Mouse (Mus musculus) kidney, adult 9 months (tissue): ENCODE measurements at regions not wholly inside any gene's neighbourhood (a gene's known extent, or its start where the extent isn't known, plus 50 kb on each side); places are given as distances from the start of the nearest gene placed in this dataset.
A peak's percentile ranks its signal among the peaks of the same experiment; 100 is the strongest.
"Not testable (repeated sequence)": the region's sequence is repeated elsewhere in the genome, so short reads cannot be mapped to it uniquely, and the experiment has no call there.

Experiments
- DNase-seq: peaks from one replicate; pipeline ENCODE4 v3.0.0; 2022

DNA sequence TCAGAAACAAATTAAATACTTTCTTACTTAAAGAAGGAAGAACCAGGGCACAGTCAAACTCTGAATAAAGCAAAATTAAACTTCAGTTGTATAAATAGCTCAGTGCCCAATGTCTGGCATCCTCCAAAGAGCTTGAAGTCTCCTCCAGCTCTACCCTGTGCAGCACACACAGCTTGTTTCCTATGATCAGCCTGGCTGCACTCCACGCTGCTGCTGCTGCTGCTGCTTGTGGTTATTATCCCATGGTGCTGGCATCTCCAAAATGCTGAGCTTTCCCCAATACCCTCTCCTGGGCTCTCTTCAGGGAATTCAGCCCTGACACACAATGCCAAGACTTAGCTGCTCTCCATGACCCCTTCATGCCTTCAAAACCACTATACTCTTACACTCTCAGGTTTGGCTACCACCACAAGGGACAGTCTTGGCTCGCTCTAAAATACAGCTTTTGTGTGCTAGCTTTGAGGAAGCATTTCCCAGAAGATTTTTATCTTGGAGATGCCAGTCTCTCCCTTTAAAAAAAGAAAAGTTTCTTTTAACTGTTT lies 121.0 kb downstream of the Rab10 start:
- not testable (repeated sequence) for DNase-seq

GRCm38 (mm10) chr12:3188137-3188536 lies 121.6 kb downstream of the Rab10 start:
- no peak for DNase-seq

- DNase-seq = no peak
Measured at GRCm38 (mm10) chr12:3173325-3173724, 136.4 kb downstream of the Rab10 start.

DNA sequence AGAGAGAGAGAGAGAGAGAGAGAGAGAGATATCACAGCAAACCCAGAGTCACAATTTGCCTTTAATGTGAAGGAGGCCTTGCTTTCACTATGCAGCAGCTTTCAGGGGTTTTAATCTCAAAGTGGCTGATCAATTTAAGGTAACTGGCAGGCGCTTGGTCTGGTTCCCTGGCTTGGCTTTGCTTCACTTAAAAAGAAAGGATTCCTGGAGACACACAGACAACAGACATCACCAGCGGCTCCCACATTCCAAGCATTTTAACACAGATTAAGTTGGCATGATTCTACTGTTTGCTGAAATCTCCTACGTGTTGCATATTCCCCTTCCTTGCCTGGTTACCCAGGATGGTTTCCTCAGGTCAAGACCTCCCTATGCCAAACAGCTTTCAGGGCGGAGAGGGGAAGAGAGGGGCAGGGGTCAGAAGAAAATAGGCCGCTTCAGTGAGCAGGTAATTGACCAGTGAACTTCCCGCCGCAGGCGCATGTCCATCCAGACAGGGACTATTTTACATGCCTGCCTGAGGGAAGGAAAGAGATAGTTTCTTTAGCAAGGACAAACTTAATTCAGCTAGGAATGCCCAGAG lies 140.0 kb downstream of the Rab10 start:
- peak; percentile 1 for DNase-seq

DNA sequence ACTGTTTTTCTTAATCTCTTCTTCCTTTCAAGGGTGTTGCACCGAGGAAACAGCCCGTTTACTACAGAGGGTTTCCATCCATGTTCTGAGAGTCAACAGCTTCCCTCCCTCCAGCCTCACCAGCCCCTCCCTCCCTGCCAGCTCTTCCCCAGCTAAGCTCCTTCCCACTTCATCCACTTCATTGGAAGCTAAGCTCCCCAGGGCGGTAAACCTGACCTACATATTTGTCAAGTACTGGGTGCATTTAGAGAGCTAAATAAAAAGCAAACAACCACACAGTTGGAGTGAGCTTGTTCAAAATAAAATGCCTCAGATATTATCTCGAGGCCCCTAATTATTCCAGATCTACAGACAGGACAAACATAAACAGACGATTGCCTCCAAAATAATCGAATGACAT lies 148.1 kb downstream of the Rab10 start:
- not testable (repeated sequence) for DNase-seq

GRCm38 (mm10) chr12:3158771-3159170 lies 151.0 kb downstream of the Rab10 start:
- DNase-seq = not testable (repeated sequence)

GRCm38 (mm10) chr12:3153705-3154104 lies 156.1 kb downstream of the Rab10 start:
- not testable (repeated sequence) for DNase-seq

DNA sequence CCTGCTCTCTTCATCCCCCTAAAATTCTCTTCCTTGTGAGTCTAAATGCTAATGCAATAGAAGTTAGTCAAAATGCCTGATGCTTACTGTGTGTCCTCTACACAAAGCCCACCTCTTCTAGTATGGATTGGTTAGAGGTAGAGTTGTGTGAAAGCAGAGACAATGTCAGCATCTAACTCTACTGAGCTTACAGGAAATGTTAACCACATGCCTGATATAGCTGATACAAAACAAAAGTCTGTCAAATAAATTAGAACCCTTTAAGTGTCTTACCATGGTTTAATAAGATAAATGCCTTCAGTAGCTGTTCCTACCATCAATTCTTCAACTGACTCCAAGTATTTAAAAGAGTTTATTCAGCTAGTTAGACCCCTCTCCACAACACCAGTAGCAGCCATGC lies 177.2 kb downstream of the Rab10 start:
- DNase-seq = not testable (repeated sequence)

DNA sequence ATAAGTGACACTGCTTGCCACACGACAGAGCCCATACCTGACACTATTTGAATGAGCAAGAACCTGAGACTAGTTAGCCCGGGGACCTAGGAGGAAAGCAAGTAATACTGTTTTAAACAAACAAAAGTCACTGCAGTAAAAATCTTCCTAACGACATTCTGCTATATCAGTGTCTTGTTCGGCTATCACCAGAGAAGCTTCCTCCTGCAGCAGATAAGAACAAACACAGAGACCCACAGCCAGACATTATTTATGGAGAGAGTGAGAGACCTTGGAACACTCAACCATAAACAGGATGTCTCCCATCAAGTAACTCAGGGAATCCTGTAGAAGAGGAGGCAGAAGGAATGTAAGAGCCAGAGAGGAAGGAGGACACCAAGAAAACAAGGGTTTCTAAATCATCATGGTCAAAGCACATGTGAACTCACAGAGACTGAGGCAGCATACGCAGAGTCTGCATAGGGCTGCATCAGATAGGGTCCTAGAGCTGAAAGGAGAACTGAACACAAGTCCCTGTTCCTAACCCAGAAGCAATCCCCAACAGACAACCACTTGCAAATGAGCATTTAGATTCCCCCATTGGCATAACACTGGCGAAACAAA lies 178.5 kb downstream of the Rab10 start:
- not testable (repeated sequence) for DNase-seq

- not testable (repeated sequence) for DNase-seq
Measured at GRCm38 (mm10) chr12:3127336-3127735, 182.4 kb downstream of the Rab10 start.

DNA sequence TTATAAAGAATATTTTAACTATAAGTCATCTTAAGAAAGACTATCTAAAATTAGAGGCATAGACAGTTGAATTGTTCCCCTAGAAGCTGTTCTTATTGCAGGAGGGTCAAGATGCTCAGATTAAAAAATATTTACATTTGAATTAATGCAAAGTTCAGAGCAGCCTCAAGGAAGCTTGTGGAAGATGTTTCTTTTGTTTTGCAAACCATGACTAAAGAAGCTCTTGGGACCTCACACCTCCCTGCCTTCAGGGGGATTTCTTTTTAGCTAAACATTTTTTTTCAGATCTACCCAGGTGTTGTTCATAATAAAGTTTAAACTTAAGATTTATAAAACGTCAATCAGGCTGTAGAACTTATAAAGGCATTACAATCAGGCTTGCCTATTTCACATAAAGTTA lies 185.7 kb downstream of the Rab10 start:
- no peak for DNase-seq

- not testable (repeated sequence) for DNase-seq
Measured at GRCm38 (mm10) chr12:3110589-3110988, 199.2 kb downstream of the Rab10 start.

DNA sequence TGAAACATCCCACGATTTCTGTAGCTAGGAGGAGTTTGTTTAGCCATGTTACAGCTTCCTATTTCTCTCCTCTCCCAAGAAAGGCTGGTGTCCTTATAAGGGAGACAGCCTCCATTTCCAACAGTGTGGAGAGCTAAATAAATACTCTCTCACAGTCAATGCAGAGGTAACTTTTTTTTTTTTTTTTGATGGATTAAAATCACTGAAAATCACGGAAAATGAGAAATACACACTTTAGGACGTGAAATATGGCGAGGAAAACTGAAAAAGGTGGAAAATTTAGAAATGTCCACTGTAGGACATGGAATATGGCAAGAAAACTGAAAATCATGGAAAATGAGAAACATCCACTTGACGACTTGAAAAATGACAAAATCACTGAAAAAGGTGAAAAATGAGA lies 200.1 kb downstream of the Rab10 start:
- DNase-seq = peak; percentile 91

DNA sequence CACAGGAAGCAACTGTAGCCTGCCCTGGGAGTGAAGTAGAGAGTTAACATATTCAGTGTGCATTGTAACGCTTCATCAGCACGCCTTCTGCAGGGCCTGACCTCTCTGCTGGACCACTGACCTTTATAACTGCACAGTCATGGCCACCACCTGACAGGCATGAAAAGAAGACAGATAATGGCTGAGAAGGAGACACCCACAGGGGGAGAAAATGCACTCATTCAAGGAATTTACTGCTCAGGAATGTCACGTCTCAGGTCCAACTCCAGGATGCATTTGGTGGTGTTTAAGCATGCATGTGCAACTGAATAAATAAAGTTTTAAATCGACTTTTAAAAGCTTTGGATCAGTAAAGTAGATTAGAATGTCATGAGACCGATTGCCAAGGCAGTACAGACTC lies 207.8 kb downstream of the Rab10 start:
- DNase-seq = not testable (repeated sequence)

DNA sequence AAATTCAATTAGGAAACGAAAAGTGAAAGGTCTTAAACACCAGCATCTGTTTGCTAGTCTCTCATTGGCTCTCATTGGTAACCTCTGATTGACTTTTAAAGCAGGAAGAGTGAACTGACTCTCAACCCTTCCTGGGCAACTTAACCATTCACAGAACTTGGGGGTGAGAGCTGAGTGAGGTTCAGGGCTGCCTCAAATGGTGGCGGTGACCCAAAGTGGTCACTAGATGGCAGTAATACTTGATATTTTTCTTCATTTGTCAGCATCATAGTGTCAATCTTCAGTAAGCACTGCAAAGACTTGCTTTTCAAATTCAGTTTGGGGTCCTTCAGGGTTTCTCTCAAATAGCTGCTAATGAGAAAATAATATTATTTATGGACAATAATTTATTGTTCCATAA lies 211.6 kb downstream of the Rab10 start:
- DNase-seq = peak; percentile 73

- no peak for DNase-seq
Measured at GRCm38 (mm10) chr12:3094509-3094908, 215.3 kb downstream of the Rab10 start.

DNA sequence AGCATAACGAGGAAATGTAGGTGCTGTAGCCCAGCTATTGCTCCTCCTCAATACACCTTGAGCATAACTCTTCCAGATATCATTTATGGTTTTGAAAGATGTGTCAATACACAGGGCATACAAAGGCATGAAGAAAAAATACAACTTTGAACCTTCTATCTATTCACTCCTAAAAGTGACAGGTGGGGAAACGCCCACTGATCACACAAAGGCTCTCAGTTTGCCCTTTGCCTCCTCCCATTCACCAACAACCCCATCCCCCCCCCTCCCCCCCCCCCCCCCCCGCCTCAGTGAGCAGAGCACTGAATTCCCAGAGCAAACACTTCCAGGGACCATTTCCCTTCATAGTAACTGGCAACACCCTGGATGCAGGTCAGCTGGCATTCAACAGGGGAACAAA lies 216.8 kb downstream of the Rab10 start:
- not testable (repeated sequence) for DNase-seq

DNA sequence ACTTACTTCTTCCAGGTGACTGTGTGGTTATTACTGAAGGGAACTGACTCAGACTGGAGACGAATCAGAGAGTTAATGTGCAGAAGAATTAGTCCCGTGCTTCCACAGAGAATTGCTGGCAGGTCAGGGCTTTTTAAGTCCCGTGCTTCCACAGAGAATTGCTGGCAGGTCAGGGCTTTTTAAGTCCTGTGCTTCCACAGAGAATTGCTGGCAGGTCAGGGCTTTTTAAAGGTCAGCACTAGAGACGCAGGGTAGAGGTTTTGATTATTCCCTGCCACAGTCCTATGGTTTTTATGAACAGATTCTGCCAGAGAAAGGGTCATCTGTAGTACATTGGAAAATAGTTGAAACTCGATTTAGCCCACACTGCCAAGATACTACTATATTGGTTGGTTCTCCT lies 260.2 kb downstream of the Rab10 start:
- not testable (repeated sequence) for DNase-seq

GRCm38 (mm10) chr12:3018446-3018845 lies 291.3 kb downstream of the Rab10 start:
- DNase-seq = not testable (repeated sequence)

DNA sequence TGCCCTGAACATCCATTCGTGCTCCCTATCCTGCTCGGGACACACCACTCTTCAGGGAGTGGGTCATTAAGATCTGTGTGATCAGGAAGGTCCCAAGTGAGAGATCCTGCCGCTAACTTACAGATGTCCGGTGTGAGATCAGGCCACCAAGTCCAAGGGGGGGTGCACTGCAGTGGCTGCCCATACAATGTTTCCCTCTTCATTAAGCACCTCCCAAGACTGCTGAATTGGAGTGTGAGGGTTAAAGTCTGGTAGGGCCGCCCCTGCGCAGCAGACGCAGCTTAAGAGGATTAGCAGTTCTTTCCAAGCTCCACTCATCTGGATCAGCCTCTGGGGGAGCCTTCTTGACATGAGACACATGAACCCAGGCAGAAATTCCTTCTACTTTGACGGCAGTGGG lies 293.0 kb downstream of the Rab10 start:
- not testable (repeated sequence) for DNase-seq
